Mouse (Mus musculus): ENCODE measurements around the gene Rap1b. TPM values are rescaled to one million over a fixed set of nuclear protein-coding genes. Genes with fewer than 3 reads are reported as not detected.

Rap1b gene
- total RNA-seq, 2 experiments from 2014 or later, result 68.6 to 72.2 TPM

Other genes with a start within 250 kb of the Rap1b start
- gene Cpm, start 216.5 kb downstream of the Rap1b start, total RNA-seq (2021), result 1 to 10 TPM; 5.1 to 5.3 TPM
- 10 to 100 TPM; 52.3 to 52.5 TPM for gene Mdm2, start 135.3 kb downstream of the Rap1b start, total RNA-seq (2021)
- 1 to 10 TPM; 6.3 to 6.6 TPM for gene Slc35e3, start 99.7 kb downstream of the Rap1b start, total RNA-seq (2021)
- 1 to 10 TPM; 7.8 to 9.5 TPM for gene Nup107, start 53.3 kb downstream of the Rap1b start, total RNA-seq (2021)

Measured in heart, postnatal 14 days (tissue).